Mouse (Mus musculus) kidney, embryonic 15.5 days (tissue): Measurements from ENCODE around the gene Zfp937. TPM values are rescaled to one million over a fixed set of nuclear protein-coding genes. Genes with fewer than 3 reads are reported as not detected.
"Not testable (repeated sequence)": the region's sequence is repeated elsewhere in the genome, so short reads cannot be mapped to it uniquely, and the experiment has no call there.

Experiments
- ATAC-seq: fragments of 200-750 bp; cut with Nextera tagmentation; replicated peaks from 2 replicates; pipeline ENCODE4 v1.8.0; 2017; ENCODE audit warnings: moderate TSS enrichment; ENCODE audit not compliant: low FRiP score
- H3K27ac ChIP-seq: fragments of 300-500 bp; sonication (generic); 2 replicates; pipeline ENCODE4 v1.5.1; 2015; ENCODE audit warnings: mild to moderate bottlenecking, inconsistent platforms
- H3K27me3 ChIP-seq: fragments of 300-500 bp; sonication (generic); 2 replicates; pipeline ENCODE4 v1.6.1; 2015; ENCODE audit warnings: inconsistent platforms
- H3K36me3 ChIP-seq: fragments of 300-500 bp; sonication (generic); 2 replicates; pipeline ENCODE4 v1.6.1; 2015; ENCODE audit warnings: inconsistent platforms
- H3K4me1 ChIP-seq: fragments of 300-500 bp; sonication (generic); 2 replicates; pipeline ENCODE4 v1.6.1; 2015; ENCODE audit warnings: inconsistent platforms
- H3K4me2 ChIP-seq: fragments of 300-500 bp; sonication (generic); 2 replicates; pipeline ENCODE4 v1.6.1; 2015; ENCODE audit warnings: moderate library complexity, mild to moderate bottlenecking, inconsistent platforms
- H3K4me3 ChIP-seq: fragments of 300-500 bp; sonication (generic); replicated peaks from 2 replicates; pipeline ENCODE4 v1.5.1; 2015; ENCODE audit warnings: mild to moderate bottlenecking, inconsistent platforms
- H3K9ac ChIP-seq: fragments of 300-500 bp; sonication (generic); 2 replicates; pipeline ENCODE4 v1.6.1; 2015; ENCODE audit warnings: mild to moderate bottlenecking, inconsistent platforms
- H3K9me3 ChIP-seq: fragments of 300-500 bp; sonication (generic); replicated peaks from 2 replicates; pipeline ENCODE4 v1.6.1; 2016; ENCODE audit warnings: inconsistent platforms
- WGBS: fragments of 180-500 bp; shearing (Covaris S2); methylation state at CpG from one replicate; pipeline ENCODE4 v1.1.7; 2015; ENCODE audit warnings: mixed read lengths; 5-methylcytosine and 5-hydroxymethylcytosine counted together
- polyA plus RNA-seq: library from polyadenylated mRNA; unstranded; fragments of >200 nt; fragmentation: Nextera tagmentation; extraction: Ambion mirVana; gene quantifications from 2 replicates; pipeline ENCODE4 v1.2.1, GENCODE M21; 2015

The Zfp937 gene
- polyA plus RNA-seq: 13.2 and 13.6 TPM in 2 replicates

GRCm38 (mm10) chr2:150217600-150218362, at the start of gene Zfp937:
Zfp937 (plus strand) TSS chr2:150218073.
- H3K9ac ChIP-seq: 0 out of 2 replicates have a peak within 1 kb of the TSS, but pooled peaks have one; percentile 33
- not testable (repeated sequence) for H3K9me3 ChIP-seq
- WGBS: under 1% methylated on average over 15 of the region's 15 CpGs

GRCm38 (mm10) chr2:150173833-150174232, 44.0 kb upstream of the Zfp937 start:
- no peaks in the 10 kb centered on the region for H3K36me3 ChIP-seq
- no peaks in the 10 kb centered on the region for H3K27me3 ChIP-seq
- ATAC-seq: no peak
- no peak overlapping the region for H3K27ac ChIP-seq
- no peak overlapping the region for H3K9ac ChIP-seq
- H3K9me3 ChIP-seq: no peaks in the 10 kb centered on the region
- no peak overlapping the region for H3K4me2 ChIP-seq
- H3K4me3 ChIP-seq: no peak overlapping the region
- H3K4me1 ChIP-seq: no peaks in the 10 kb centered on the region

More at GRCm38 (mm10) chr2:150217600-150218362, at the start of gene Zfp937:
- H3K4me2 ChIP-seq: peak within 1 kb of the TSS; percentile 55
- H3K27me3 ChIP-seq, H3K4me1 ChIP-seq, H3K36me3 ChIP-seq: not testable (repeated sequence)
- H3K27ac ChIP-seq: peak within 1 kb of the TSS; percentile 82
- peak within 1 kb of the TSS; percentile 49 for H3K4me3 ChIP-seq
- ATAC-seq: peak; percentile 100

GRCm38 (mm10) chr2:150179579-150179978, 38.3 kb upstream of the Zfp937 start, which contains the start of gene Gm10770:
Gm10770 (minus strand) TSS chr2:150179679.
- H3K9me3 ChIP-seq, H3K27me3 ChIP-seq, H3K4me1 ChIP-seq, H3K9ac ChIP-seq, ATAC-seq, H3K4me2 ChIP-seq, H3K27ac ChIP-seq, H3K36me3 ChIP-seq, H3K4me3 ChIP-seq: not testable (repeated sequence)
- WGBS: 86% methylated on average over 4 of the region's 4 CpGs

- not testable (repeated sequence) for H3K9ac ChIP-seq, H3K36me3 ChIP-seq, H3K4me1 ChIP-seq, H3K27me3 ChIP-seq, H3K4me3 ChIP-seq, H3K9me3 ChIP-seq, H3K4me2 ChIP-seq, ATAC-seq, H3K27ac ChIP-seq
These were observed 36.8 kb upstream of the Zfp937 start for GRCm38 (mm10) chr2:150181046-150181445.

GRCm38 (mm10) chr2:150181570-150181999, 36.3 kb upstream of the Zfp937 start, which contains the start of gene Gm14139:
Gm14139 (plus strand) TSS chr2:150181755.
- not testable (repeated sequence) for ATAC-seq, H3K9me3 ChIP-seq, H3K4me3 ChIP-seq, H3K4me1 ChIP-seq, H3K9ac ChIP-seq, H3K36me3 ChIP-seq, H3K4me2 ChIP-seq, H3K27ac ChIP-seq, H3K27me3 ChIP-seq
- WGBS: 78% methylated on average over 7 of the region's 7 CpGs

GRCm38 (mm10) chr2:150218363-150218725, 471 bp downstream of the Zfp937 start:
- not testable (repeated sequence) for H3K27me3 ChIP-seq, H3K9me3 ChIP-seq, ATAC-seq, H3K4me1 ChIP-seq, H3K36me3 ChIP-seq
- Histone ChIP-seq H3K9ac (0 out of 2 replicates have a peak overlapping the region, but pooled peaks have one; percentile 33), H3K27ac (peak overlapping the region; percentile 82), H3K4me2 (peak overlapping the region; percentile 55), H3K4me3 (peak overlapping the region; percentile 49)
- WGBS: 12% methylated on average over 4 of the region's 4 CpGs

- not testable (repeated sequence) for ATAC-seq, H3K27ac ChIP-seq, H3K9ac ChIP-seq, H3K9me3 ChIP-seq, H3K36me3 ChIP-seq, H3K4me3 ChIP-seq, H3K4me2 ChIP-seq, H3K4me1 ChIP-seq, H3K27me3 ChIP-seq
These were observed 5.4 kb downstream of the Zfp937 start for GRCm38 (mm10) chr2:150223263-150223662.

- Histone ChIP-seq H3K36me3 (peaks cover 23% of the 10 kb centered on the region), H3K27me3 (no peaks in the 10 kb centered on the region), H3K27ac (no peak overlapping the region), H3K4me3 (no peak overlapping the region), H3K4me2 (no peak overlapping the region), H3K9me3 (peaks cover 21% of the 10 kb centered on the region), H3K4me1 (no peaks in the 10 kb centered on the region), H3K9ac (no peak overlapping the region)
- ATAC-seq: no peak
- 86% methylated on average over 2 of the region's 2 CpGs for WGBS
These were observed 25.3 kb downstream of the Zfp937 start for GRCm38 (mm10) chr2:150243211-150243610.

- not testable (repeated sequence) for H3K27me3 ChIP-seq, H3K9me3 ChIP-seq, H3K4me2 ChIP-seq, H3K36me3 ChIP-seq, ATAC-seq, H3K4me3 ChIP-seq, H3K4me1 ChIP-seq, H3K27ac ChIP-seq, H3K9ac ChIP-seq
- WGBS: 65% methylated on average over 2 of the region's 2 CpGs
These were observed 37.6 kb downstream of the Zfp937 start, which contains the start of gene Gm21994 for GRCm38 (mm10) chr2:150255491-150255890. Gm21994 (minus strand) TSS chr2:150255591.

GRCm38 (mm10) chr2:150256861-150257260, 39.0 kb downstream of the Zfp937 start:
- not testable (repeated sequence) for H3K36me3 ChIP-seq, H3K4me3 ChIP-seq, H3K27ac ChIP-seq, H3K27me3 ChIP-seq, ATAC-seq, H3K9me3 ChIP-seq, H3K9ac ChIP-seq, H3K4me2 ChIP-seq, H3K4me1 ChIP-seq
- 66% methylated on average over 2 of the region's 2 CpGs for WGBS

- H3K36me3 ChIP-seq, H3K4me1 ChIP-seq, H3K4me3 ChIP-seq, H3K27ac ChIP-seq, H3K9me3 ChIP-seq, H3K27me3 ChIP-seq, H3K9ac ChIP-seq, ATAC-seq, H3K4me2 ChIP-seq: not testable (repeated sequence)
- 93% methylated on average over 4 of the region's 4 CpGs for WGBS
These were observed 39.4 kb downstream of the Zfp937 start, which contains the start of gene Gm14124 for GRCm38 (mm10) chr2:150257291-150257690. Gm14124 (plus strand) TSS chr2:150257517.
